Mouse (Mus musculus): ENCODE measurements at regions not wholly inside any gene's neighbourhood (a gene's known extent, or its start where the extent isn't known, plus 50 kb on each side); places are given as distances from the start of the nearest gene placed in this dataset.

- no peak for TF ChIP-seq POLR2A (IDR thresholded peaks at IDR 0.05; ENCODE audit: borderline replicate concordance, insufficient read depth, low read length)
- no peak for TF ChIP-seq CTCF (IDR thresholded peaks at IDR 0.05; ENCODE audit: borderline replicate concordance, insufficient read depth, low read depth, low read length)
These were observed 118.7 kb upstream of the Ufm1 start for GRCm38 (mm10) chr3:53982311-53982710.

All from cerebellum, adult 2 months (tissue).